Mouse (Mus musculus) retina, adult 2 months (tissue): ENCODE measurements around the gene Lhpp.

ENCODE experiments used
- DNase-seq: peaks from one replicate; pipeline ENCODE4 v3.0.0-alpha.2; 2012; ENCODE audit warnings: low read depth, low spot score

The Lhpp gene

DNA sequence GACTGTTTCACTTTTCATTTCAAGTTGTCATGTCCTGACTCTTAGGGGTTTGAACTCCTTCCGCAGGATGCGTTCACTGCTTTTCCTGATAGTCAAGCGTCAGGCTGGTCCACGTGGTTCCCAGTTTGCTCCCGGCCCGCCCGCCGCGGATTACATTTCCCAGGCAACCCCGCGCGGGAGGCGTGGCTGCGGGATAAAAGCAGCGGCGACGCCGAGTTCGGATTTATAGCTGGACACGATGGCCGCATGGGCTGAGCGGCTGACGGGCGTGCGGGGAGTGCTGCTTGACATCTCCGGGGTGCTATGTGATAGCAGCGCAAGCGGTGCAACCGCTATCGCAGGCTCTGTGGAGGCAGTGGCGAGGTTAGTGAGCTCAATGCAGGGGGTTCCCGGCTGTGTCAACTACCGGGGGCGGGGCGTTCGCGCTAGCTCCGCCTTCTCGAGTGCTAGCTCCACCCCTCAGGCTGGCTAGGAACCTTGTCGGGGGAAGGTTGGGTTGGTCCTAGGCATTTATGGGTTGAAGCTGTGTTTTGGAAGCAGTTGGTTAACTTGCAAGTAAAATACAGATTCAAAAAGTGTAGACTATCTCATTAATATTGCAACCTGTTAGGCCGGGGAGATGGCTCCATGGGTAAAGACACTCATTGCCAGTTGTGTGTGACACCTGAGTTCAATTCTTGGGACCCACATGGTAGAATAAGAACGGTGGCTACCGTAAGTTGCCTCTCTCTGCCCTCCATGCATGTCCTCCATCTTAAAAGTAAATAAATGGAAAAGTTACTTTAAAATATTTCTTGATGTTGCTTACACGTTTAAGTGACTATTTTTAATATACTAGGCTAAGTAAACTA is at the start of gene Lhpp:
Gene Lhpp (plus strand): TSS at position 171 of the 851 bp plus-strand sequence.
- DNase-seq, result peak; percentile 70

GRCm38 (mm10) chr7:132565831-132566230 is 44.6 kb upstream of the Lhpp start:
- DNase-seq, result no peak

GRCm38 (mm10) chr7:132568817-132569216 is 41.6 kb upstream of the Lhpp start:
- no peak for DNase-seq

DNA sequence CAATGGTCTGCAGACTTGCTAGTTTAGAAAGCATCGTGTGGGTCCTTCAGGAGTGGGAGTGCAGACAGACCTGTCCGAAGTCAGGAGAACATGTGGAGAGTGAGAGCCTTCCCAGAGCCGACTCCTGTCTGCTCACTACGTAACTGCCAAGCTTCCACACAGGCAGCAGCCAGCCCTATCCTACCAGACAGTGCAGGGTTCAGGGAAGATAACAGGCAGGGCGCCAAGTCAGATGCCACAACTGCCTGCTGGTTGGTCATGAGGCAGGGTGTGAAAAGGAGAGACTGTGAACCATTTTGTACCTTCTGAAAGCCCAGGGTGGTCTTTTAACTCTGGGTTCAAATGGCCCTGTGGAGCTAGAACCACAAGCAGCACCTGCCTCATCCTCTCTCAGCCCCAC is 40.4 kb upstream of the Lhpp start:
- no peak for DNase-seq

DNA sequence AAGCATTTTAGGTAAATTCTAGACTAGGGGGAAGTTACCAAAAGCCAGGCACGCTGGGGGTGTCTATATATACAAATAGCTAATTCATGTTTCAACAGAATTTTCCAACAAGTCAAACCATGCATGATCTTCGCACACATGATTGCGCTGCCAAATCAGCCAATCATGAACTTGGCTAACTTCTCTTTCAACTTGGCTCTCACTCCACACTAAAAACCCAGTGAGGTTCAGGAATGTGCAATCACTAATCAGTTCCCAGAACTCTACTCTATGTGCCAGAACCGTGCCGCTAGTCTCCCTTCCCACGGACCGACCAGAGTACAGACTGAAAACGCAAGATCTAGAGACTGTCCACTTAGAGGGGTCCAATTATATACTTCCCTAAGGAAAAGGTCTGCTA is 39.0 kb upstream of the Lhpp start:
- DNase-seq, result peak; percentile 9

GRCm38 (mm10) chr7:132572738-132573137 is 37.7 kb upstream of the Lhpp start:
- DNase-seq, result no peak

DNA sequence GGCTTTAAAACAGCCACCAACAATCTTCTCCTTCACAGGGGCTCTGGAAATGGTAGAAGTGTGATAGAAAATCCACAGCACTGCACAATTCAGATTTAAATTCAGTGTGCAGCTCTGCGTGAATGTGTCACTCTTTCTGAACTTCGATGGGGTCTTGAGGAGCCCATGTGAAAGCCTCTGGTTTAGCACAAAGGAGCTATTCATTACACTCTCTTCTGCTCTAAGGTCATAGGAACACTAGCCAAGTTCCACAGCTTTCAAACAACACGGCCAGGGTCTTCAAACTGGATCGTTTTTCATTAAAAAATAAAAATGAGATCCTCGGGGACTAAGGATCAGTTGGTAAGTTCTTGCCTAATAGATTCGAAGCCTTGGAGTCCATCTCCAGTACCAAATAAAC is 37.2 kb upstream of the Lhpp start:
- no peak for DNase-seq

- DNase-seq, result no peak
Measured at GRCm38 (mm10) chr7:132574646-132575045, 35.8 kb upstream of the Lhpp start.

DNA sequence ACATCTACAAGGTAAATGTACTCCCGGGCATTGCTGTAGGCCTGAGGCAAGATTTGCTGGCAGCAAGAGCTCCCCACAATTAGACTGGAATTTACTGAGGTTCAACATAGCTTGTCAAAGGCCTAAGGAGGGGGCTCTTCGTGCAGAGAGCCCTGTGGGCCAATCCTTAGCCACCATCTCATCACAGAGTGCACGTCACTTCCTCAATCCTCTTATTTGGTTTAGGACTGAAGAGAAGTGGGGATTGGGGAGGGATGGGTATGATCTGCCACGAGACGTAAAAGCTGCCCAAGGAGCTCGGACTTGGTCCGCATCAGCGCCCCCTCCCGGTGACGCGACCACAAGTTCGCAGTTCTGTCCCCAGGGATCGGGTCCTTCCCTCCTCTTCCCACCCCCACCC is 34.8 kb upstream of the Lhpp start:
- peak; percentile 80 for DNase-seq

DNA sequence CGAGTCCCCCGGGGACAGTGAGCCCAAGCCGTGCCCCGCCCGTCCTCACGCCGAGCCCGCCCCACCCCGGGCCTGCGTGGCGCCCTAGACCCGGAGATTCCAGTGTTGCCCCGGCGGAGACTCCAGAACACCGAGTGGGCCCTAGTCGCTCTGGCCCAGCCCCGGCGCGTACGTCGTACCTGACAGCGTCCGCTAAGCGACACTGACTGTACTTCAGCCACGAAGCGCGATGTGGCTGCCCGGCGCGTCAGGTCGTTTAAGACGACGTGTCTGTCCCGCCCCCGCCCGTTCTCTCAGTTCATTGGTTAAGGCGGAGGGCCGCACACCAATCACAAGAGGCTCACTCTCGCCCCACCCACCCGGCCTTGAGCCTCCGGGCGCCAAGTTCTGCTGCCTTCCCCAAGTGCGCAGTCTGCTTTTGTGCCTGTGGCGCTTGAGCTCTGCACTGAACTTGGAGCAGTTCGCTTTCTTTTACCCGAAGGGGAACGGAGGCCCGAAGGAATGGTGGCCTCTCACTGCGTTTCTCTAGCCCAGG is 34.3 kb upstream of the Lhpp start, which contains the start of gene Oat:
Gene Oat (minus strand): TSS at position 283 of the 535 bp plus-strand sequence.
- peak; percentile 89 for DNase-seq

DNA sequence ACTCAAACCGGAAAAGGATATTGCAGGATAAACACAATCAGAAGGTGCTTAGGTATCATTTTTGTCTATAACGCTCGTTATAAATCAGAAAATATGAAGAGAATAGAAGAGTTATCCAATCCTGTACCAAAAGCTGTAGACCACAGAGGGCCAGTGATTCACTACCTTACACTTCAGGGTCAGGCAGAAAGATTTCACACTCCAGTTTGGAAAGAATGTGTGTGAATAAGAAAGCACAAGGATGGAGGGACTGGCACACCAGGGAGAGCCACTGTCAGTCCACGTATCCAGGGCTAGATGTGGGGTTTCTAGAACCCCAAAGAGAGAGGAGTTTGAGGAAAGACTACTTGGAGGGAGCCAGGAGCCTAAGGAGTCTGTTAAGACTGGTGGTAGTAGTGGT is 33.5 kb upstream of the Lhpp start:
- no peak for DNase-seq

- DNase-seq, result no peak
Measured at GRCm38 (mm10) chr7:132580511-132580910, 29.9 kb upstream of the Lhpp start.

DNA sequence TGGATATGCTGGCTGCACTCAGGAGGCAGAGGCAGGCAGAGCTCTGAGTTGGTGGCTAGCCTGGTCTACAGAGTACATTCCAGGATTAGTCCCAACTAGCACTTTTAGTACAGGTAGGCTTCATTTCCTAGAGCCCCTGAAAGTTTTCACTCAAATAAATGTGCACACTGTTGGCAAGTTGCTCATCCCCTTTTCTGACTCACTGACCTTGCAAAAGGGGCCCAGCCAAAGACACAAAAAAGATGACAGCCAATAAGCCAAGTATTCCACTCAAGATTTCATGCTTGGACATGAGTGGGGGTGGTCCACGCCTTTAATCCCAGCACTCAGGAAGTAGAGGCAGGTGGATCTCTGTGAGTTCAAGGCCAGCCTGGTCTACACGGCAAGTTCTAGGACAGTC is 29.0 kb upstream of the Lhpp start:
- DNase-seq, result no peak

DNA sequence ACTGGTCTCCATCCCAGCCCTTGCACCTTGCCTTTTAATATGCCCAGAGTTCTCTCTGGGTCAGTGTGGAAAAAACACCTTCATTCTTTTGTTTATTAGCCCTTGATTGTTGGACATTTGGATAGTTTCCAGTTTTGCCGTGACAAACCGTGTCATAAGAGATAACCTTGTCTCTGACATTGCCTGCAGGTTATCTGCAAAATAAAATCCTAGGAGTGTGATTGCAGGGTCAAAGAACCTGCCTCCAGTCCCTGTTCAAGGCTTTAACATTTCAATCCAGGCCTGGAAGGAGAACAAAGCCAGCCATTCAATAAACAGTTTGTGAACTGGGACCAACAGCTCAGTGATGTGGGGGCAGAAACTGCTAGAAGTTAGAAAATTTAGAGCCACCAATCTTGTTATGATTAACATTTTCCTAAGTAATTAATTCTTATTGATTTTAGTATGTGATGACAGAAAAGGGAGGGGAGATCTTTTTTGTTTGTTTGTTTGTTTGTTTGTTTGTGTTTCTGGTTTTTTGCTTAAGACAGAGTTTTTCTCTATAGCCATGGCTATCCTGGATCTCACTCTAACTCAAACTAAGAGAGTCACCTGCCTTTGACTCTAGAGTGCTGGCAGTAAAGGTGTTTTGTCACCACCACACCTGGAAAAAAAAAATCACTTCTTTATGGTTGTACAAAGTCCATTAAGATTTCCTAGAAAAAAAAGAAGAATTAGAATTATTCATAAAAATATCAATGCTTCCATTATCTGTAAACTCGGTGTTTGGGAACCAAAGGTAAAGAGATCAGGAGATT is 24.5 kb upstream of the Lhpp start:
- no peak for DNase-seq

DNA sequence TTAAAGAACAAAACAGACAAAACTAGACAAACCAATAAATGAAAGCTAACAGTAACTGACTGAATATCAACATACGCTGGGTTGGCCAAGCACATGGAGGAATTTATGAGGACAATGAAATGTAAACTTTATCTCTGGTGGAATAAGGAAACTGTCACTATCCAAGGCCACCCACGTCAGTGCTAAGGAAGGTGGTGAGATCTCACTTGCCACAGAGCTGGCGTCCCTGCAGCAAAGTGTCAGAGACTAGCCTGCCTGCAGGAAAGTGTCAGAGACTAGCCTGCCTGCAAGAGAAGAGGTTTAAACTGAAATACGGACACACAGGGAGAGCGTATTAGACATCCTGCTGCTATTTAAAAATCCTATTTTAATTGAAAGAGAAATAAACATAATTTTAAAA is 23.3 kb upstream of the Lhpp start:
- DNase-seq, result no peak

- DNase-seq, result no peak
Measured at GRCm38 (mm10) chr7:132589610-132590009, 20.8 kb upstream of the Lhpp start.

- DNase-seq, result no peak
Measured at GRCm38 (mm10) chr7:132593762-132594161, 16.7 kb upstream of the Lhpp start.

DNA sequence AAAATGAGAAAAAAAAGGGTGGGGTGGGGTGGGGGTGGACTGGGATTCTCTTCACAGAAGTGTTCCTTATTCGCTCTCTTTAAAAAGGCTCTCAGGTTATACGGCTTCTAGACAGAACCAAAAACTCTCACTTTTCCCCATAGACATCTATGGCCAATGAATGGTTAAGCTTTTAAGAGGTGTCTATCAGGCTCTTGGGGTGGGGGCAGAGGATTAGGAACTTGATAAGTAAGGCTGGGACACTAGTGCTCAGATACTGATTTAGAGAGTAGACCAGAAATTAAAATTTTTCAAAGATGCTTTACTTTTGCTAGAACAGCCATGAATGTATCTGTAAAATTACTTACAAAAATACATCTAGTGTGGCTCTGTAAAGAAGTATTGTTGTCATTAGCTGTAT is 16.1 kb upstream of the Lhpp start:
- DNase-seq, result no peak

- no peak for DNase-seq
Measured at GRCm38 (mm10) chr7:132595787-132596186, 14.7 kb upstream of the Lhpp start.

- DNase-seq, result no peak
Measured at GRCm38 (mm10) chr7:132596557-132597250, 13.7 kb upstream of the Lhpp start.

DNA sequence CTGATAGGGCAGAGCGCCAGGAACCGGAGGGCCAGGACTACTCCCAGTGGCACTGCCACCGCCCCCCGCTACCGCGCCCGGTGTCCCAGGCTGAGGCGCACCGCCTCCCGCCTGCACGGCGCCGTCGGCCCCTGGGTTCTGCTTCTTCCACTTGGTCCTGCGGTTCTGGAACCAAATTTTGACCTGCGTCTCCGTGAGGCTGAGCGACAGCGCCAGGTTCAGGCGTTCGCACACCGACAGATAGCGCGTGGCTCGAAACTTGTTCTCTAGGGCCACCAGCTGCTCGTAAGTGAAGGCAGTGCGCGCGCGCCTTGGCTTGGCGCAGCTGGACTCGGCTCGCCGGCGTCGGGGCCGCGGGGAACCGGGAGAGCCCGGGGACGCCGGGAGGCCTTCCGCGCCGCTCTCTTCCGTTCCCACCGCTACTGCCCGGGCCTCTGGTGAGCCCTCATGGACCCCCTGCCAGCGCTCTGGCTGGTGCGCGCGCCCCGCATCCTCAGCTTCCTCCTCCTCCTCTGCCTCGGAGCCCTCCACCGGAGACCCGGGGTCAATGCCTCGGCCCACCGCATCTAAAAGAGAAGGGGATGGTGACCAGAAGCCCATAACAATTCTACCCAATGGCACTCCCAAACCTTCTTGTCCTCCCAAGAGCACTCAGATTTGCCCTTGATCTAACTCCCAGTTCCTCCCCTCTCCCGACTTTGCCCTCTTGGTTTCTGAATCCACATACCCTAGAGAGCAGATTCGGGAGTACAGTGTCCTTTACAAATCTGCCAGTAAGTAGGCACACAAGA is 13.0 kb upstream of the Lhpp start:
- no peak for DNase-seq
